Mouse (Mus musculus): ENCODE measurements at regions not wholly inside any gene's neighbourhood (a gene's known extent, or its start where the extent isn't known, plus 50 kb on each side); places are given as distances from the start of the nearest gene placed in this dataset.
A peak's percentile ranks its signal among the peaks of the same experiment; 100 is the strongest.
"Not testable (repeated sequence)": the region's sequence is repeated elsewhere in the genome, so short reads cannot be mapped to it uniquely, and the experiment has no call there.

DNA sequence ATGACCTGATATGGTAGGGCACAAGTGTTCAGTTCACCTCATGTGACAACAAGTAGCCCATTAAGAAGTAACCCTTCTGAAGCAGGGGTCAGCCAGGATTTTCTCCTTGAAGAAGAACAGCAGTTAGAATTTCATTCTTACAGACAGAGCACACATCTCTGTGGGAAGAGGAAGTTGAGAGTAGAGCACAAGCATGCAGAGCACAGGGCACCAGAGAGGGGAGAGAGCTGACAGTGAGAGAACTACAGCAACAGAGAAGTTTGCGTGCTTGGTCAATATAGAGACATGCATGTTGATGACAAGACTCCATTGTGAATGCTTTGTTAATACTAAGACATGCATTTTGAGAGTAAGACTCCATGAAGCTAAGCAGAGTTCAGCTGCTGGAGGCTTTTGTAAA, 263.2 kb upstream of the Tusc1 start:
- Histone ChIP-seq H3K9ac (ENCODE audit: low read depth, low read length) (no peak overlapping the region), H3K27ac (ENCODE audit: low read length) (no peak overlapping the region), H3K36me3 (ENCODE audit: control insufficient read depth, insufficient read depth, low read length) (no peaks in the 10 kb centered on the region), H3K4me2 (ENCODE audit: low read depth, low read length) (no peak overlapping the region), H3K4me1 (ENCODE audit: control insufficient read depth, insufficient read depth, low read length) (no peaks in the 10 kb centered on the region), H3K4me3 (ENCODE audit: low read length) (no peak overlapping the region), H3K9me3 (ENCODE audit: control insufficient read depth, low read length) (no peaks in the 10 kb centered on the region), H3K27me3 (replicated peaks; ENCODE audit: control insufficient read depth, insufficient read depth, low read length) (no peaks in the 10 kb centered on the region)
- 87% methylated on average over 1 of the region's 1 CpGs for WGBS
- ATAC-seq, result no peak

DNA sequence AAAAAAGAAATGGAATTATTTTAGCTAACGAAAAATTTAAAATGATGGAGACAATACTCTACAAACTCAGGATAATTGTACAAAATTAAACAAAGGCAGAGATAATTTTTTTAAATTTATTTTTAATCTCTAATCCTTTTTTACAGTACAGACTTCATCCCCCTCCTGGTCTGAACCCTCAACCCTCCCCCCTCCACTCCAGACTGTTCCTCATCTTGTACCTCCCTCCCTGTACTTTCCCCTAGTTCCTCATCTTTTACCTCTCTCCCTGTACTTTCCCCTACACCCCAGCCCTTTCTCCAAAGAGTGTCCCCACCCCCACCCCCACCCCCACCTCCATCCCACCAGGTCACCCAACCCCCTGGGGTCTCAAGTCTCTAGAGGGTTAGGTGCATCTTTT, 249.0 kb upstream of the Tusc1 start:
- Histone ChIP-seq H3K4me1 (ENCODE audit: control insufficient read depth, insufficient read depth, low read length) (no peaks in the 10 kb centered on the region), H3K9ac (ENCODE audit: low read depth, low read length) (no peak overlapping the region), H3K9me3 (ENCODE audit: control insufficient read depth, low read length) (no peaks in the 10 kb centered on the region), H3K4me2 (ENCODE audit: low read depth, low read length) (no peak overlapping the region), H3K36me3 (ENCODE audit: control insufficient read depth, insufficient read depth, low read length) (no peaks in the 10 kb centered on the region), H3K27me3 (replicated peaks; ENCODE audit: control insufficient read depth, insufficient read depth, low read length) (no peaks in the 10 kb centered on the region), H3K27ac (ENCODE audit: low read length) (no peak overlapping the region), H3K4me3 (ENCODE audit: low read length) (no peak overlapping the region)
- no peak for ATAC-seq
- WGBS, result 88% methylated on average over 1 of the region's 1 CpGs

DNA sequence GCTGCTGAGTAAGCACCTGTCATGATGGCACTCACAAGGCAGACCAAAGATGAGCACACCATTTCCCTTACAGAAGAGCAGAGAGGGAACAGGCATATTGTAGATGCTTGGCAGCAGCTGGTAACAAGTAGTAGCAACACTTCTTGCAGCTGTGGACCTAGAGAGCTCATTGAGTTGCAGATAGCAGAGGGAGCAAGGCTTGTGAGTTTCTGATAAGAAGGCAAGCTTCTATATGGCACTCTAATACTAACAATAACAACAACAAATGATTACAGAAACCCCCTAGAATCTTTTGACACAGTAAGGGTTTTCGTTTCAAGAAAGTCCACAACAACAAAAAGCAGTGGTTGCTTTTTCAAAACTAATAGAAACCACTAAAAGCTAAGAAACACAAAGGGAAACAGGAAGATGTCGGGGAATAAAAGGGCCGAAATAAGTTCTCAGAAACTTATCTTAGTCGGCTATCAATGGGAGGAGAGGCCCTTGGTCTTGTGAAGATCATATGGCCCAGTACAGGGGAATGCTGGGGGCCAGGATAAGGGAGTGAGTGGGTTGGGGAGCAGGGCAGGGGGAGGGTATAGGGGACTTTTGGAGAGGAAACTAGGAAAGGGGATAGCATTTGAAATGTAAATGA, 248.5 kb upstream of the Tusc1 start:
- Histone ChIP-seq H3K36me3 (ENCODE audit: control insufficient read depth, insufficient read depth, low read length) (no peaks in the 10 kb centered on the region), H3K9ac (ENCODE audit: low read depth, low read length) (no peak overlapping the region), H3K4me2 (ENCODE audit: low read depth, low read length) (no peak overlapping the region), H3K9me3 (ENCODE audit: control insufficient read depth, low read length) (no peaks in the 10 kb centered on the region), H3K27me3 (replicated peaks; ENCODE audit: control insufficient read depth, insufficient read depth, low read length) (no peaks in the 10 kb centered on the region), H3K27ac (ENCODE audit: low read length) (no peak overlapping the region), H3K4me1 (ENCODE audit: control insufficient read depth, insufficient read depth, low read length) (no peaks in the 10 kb centered on the region), H3K4me3 (ENCODE audit: low read length) (no peak overlapping the region)
- 75% methylated on average over 4 of the region's 4 CpGs for WGBS
- peak; percentile 80 for ATAC-seq

DNA sequence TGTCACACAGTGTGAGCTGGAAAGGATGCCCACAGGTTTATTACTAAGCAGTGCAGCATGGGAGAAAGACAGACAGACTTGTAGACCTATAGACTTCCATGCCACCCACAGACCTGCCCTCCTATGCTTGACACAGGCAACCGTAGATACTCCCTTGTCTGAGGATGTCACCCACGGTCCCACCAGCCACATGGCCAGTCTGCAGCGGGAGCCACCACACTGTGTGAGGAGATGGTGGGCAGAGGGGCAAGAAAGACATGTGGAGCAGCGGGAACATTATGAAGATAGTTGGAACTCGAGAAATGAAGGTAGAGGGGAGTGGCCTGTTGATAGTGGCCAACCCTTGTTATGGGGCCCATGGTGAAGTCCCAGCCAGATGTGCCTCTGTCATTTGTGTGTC, 244.0 kb upstream of the Tusc1 start:
- Histone ChIP-seq H3K27ac (ENCODE audit: low read length) (no peak overlapping the region), H3K4me1 (ENCODE audit: control insufficient read depth, insufficient read depth, low read length) (no peaks in the 10 kb centered on the region), H3K36me3 (ENCODE audit: control insufficient read depth, insufficient read depth, low read length) (no peaks in the 10 kb centered on the region), H3K4me3 (ENCODE audit: low read length) (no peak overlapping the region), H3K9ac (ENCODE audit: low read depth, low read length) (no peak overlapping the region), H3K4me2 (ENCODE audit: low read depth, low read length) (no peak overlapping the region), H3K27me3 (replicated peaks; ENCODE audit: control insufficient read depth, insufficient read depth, low read length) (no peaks in the 10 kb centered on the region), H3K9me3 (ENCODE audit: control insufficient read depth, low read length) (no peaks in the 10 kb centered on the region)
- no peak for ATAC-seq
- WGBS, result 86% methylated on average over 5 of the region's 5 CpGs

DNA sequence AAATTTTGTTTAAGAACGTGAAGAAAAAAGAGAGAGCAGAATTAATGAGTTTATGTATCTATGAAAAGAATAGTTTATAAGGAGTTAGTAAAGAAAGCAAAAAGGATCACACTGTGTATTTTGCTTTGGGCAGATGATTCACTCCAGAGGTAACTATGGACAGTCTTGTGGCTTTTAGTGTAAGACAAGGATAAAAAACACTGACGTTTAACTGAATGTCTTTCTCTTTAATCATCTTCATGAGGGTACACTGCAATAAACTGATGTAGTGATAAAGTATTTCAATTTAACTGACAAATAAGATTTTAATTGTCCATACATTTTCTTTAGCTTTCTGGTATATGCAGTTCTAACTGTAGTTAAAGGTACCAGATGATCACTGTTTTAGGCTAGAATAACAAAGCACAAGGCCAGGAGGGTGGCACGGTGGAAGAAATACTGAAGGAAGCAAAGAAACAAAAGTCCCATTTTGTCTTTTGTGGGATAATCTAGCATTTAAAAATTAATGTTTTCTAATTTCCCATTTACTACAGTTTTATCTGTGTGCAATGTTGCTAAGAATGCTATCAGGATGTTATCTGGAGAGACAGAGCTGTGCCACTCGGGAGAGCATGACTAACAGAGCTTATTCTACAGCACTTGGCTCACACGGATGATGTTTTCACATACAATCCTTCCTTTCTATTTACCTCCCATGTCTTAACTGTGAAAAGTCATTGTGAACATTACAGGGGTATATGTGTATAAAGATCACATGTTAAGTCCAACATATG, 232.4 kb upstream of the Tusc1 start:
- ATAC-seq, result no peak
- H3K4me2 ChIP-seq (ENCODE audit: low read depth, low read length), result no peak overlapping the region
- H3K27ac ChIP-seq (ENCODE audit: low read length), result no peak overlapping the region
- no peak overlapping the region for H3K4me3 ChIP-seq (ENCODE audit: low read length)
- H3K36me3 ChIP-seq (ENCODE audit: control insufficient read depth, insufficient read depth, low read length), result no peaks in the 10 kb centered on the region
- H3K9ac ChIP-seq (ENCODE audit: low read depth, low read length), result no peak overlapping the region
- H3K27me3 ChIP-seq (replicated peaks; ENCODE audit: control insufficient read depth, insufficient read depth, low read length), result no peaks in the 10 kb centered on the region
- no peaks in the 10 kb centered on the region for H3K4me1 ChIP-seq (ENCODE audit: control insufficient read depth, insufficient read depth, low read length)
- WGBS, result 76% methylated on average over 5 of the region's 5 CpGs
- no peaks in the 10 kb centered on the region for H3K9me3 ChIP-seq (ENCODE audit: control insufficient read depth, low read length)

DNA sequence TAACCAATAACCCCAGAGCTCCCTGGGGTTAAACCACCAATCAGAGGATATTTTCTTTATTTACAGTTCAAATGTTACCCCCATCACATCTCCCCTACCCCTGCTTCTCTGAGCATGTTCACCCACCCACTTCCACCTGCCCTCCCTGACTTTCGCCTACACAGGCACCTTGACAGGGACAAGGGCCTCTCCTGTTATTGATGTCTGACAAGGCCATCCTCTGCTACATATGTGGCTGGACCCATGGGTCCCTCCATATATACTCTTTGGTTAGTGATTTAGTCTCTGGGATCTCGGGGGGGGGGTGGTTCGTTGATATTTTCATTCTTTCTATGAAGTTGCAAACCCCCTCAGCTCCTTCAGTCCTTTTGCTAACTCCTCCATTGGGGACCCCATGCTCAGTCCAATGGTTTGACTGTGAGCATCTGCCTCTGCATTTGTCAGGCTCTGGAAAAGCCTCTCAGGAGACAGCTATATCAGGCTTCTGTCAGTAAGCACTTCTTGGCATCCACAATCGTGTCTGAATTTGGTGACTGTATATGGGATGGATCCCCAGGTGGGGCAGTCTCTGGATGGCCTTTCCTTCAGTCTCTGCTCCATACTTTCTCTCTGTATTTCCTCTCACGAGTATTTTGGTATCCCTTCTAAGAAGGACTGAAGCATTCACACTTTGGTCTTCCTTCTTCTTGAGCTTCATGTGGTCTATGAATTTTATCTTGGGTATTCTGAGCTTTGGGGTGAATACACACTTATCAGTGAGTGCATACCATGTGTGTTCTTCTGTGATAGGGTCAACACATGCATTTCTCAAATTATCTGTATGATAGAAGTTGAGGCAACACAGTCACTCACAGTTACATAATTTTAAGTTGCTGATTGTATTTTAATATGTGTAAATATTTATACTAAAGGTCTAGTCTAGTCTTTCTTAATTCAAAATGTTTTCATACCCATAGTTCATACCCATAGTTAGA, 220.8 kb upstream of the Tusc1 start:
- Histone ChIP-seq H3K36me3 (ENCODE audit: control insufficient read depth, insufficient read depth, low read length) (no peaks in the 10 kb centered on the region), H3K9ac (ENCODE audit: low read depth, low read length) (no peak overlapping the region), H3K4me2 (ENCODE audit: low read depth, low read length) (no peak overlapping the region), H3K27ac (ENCODE audit: low read length) (no peak overlapping the region), H3K9me3 (ENCODE audit: control insufficient read depth, low read length) (no peaks in the 10 kb centered on the region), H3K4me3 (ENCODE audit: low read length) (no peak overlapping the region), H3K4me1 (ENCODE audit: control insufficient read depth, insufficient read depth, low read length) (no peaks in the 10 kb centered on the region), H3K27me3 (replicated peaks; ENCODE audit: control insufficient read depth, insufficient read depth, low read length) (no peaks in the 10 kb centered on the region)
- ATAC-seq, result no peak
- 82% methylated on average over 5 of the region's 5 CpGs for WGBS

DNA sequence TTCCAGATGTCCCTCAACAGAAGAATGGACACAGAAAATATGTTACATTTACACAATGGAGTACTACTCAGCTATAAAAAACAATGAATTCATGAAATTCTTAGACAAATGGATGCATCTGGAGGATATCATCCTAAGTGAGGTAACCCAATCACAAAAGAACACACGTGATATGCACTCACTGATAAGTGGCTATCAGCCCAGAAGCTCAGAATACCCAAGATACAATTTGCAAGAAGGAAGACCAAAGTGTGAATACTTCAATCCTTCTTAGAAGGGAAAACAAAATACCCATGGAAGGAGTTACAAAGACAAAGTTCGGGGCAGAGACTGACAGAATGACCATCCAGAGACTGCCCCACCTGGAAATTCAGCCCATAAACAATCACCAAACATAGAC, 219.9 kb upstream of the Tusc1 start:
- WGBS, result 85% methylated on average over 2 of the region's 2 CpGs
- not testable (repeated sequence) for H3K4me3 ChIP-seq (ENCODE audit: low read length); H3K9ac ChIP-seq (ENCODE audit: low read depth, low read length); ATAC-seq; H3K4me2 ChIP-seq (ENCODE audit: low read depth, low read length); H3K27me3 ChIP-seq (replicated peaks; ENCODE audit: control insufficient read depth, insufficient read depth, low read length); H3K27ac ChIP-seq (ENCODE audit: low read length); H3K36me3 ChIP-seq (ENCODE audit: control insufficient read depth, insufficient read depth, low read length); H3K4me1 ChIP-seq (ENCODE audit: control insufficient read depth, insufficient read depth, low read length); H3K9me3 ChIP-seq (ENCODE audit: control insufficient read depth, low read length)

DNA sequence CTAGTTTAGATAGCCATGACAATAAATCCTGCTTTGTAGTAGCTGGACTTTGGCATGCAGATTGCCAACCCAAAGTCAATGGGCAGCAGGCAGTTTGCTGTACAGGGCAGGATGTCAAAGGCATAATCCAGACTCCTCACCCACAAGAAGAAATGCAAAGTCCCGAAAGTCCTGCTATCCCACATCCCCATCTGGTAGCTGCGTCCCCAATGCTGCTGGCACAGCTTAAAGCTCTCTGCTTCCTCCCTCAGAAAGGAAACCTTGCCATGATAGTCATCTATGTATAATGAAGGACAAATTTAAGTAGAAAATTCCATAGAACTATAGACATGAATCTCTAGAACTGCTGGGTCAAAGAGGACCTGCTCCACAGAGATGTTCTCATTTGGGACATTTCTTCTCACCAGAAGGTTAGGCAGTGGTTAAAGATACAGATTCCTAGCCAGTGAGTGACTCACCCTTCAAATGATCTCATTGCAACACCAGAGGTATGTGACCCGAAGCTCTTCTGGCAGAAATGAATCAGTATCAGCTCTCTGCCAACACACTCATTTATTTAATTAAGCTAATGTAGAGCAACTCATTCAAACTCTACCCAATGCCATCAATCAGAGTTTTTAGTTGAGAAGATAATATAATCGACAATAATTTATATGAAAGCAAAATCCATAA, 217.3 kb upstream of the Tusc1 start:
- Histone ChIP-seq H3K9ac (ENCODE audit: low read depth, low read length) (no peak overlapping the region), H3K4me1 (ENCODE audit: control insufficient read depth, insufficient read depth, low read length) (no peaks in the 10 kb centered on the region), H3K4me3 (ENCODE audit: low read length) (no peak overlapping the region), H3K9me3 (ENCODE audit: control insufficient read depth, low read length) (no peaks in the 10 kb centered on the region), H3K4me2 (ENCODE audit: low read depth, low read length) (no peak overlapping the region), H3K27me3 (replicated peaks; ENCODE audit: control insufficient read depth, insufficient read depth, low read length) (no peaks in the 10 kb centered on the region), H3K36me3 (ENCODE audit: control insufficient read depth, insufficient read depth, low read length) (no peaks in the 10 kb centered on the region), H3K27ac (ENCODE audit: low read length) (no peak overlapping the region)
- ATAC-seq, result no peak
- 74% methylated on average over 4 of the region's 4 CpGs for WGBS

DNA sequence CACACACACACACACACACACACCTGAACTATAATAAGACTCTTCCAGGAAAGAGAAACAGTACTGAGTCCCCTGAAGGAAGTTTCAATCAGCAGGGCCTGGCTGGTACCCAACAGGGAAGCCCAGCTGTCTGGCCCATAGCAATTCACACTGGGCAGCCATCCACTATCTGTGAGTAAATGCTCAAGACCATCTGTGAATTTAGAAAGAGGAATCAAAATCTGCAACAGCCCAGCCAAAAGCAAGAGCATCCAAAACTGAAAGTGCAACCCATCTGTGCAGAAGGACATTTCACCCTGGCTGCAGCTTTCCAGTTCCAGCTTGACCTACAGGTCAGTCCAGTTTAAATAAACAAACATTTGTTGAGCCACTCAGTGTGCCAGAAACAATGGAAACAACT, 215.8 kb upstream of the Tusc1 start:
- H3K9me3 ChIP-seq (ENCODE audit: control insufficient read depth, low read length), result no peaks in the 10 kb centered on the region
- H3K4me2 ChIP-seq (ENCODE audit: low read depth, low read length), result no peak overlapping the region
- H3K4me1 ChIP-seq (ENCODE audit: control insufficient read depth, insufficient read depth, low read length), result no peaks in the 10 kb centered on the region
- H3K27ac ChIP-seq (ENCODE audit: low read length), result no peak overlapping the region
- no peak overlapping the region for H3K4me3 ChIP-seq (ENCODE audit: low read length)
- no peaks in the 10 kb centered on the region for H3K27me3 ChIP-seq (replicated peaks; ENCODE audit: control insufficient read depth, insufficient read depth, low read length)
- H3K9ac ChIP-seq (ENCODE audit: low read depth, low read length), result no peak overlapping the region
- ATAC-seq, result no peak
- H3K36me3 ChIP-seq (ENCODE audit: control insufficient read depth, insufficient read depth, low read length), result no peaks in the 10 kb centered on the region
